ENCODE assay signal across 7 mouse cellular contexts in the genomic region with DNA sequence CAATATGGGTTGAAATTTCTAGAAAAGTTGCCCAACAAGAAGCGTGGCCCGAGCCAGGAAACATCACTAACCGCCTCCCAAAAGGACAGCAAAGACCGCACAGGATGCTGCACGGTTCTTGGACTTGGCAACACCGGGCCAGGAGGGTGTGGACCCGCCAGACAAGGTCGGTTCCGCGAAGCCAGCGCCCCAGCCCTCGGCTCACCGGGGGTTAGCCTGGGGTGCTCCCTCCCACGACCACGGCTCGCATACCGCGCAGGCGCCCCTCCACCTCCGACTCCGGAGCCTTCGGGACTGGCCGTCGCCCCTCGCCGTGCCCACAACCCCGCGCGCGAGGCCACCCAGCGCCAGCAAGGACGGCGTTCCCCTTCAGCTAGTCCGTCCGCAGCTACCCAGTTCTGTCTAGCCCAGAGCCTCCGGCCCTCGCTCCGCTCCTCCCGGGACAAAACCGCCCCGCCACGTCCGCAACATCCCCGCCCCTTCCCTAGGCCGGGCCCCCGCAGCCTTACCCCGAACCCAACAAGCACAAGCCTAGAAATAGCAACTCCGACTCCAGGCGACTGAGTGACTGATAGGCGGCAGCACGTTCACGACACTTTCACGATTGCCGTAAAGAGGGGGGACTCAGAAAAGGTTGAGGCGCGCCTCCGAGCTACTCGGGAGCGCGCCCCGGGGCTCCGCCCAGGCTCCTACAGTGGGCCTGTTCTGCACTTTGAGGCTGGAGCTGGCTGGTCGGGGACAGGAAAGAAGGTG. TPM values are rescaled to one million over a fixed set of nuclear protein-coding genes. Genes with fewer than 3 reads are reported as not detected.
A peak's percentile ranks its signal among the peaks of the same experiment; 100 is the strongest.
DNase-seq lines count a peak whose midpoint lies in the region; ATAC-seq lines count a peak whose summit lies in the region.

Gene Dram2, plus strand, starts transcription at position 628 of the 753 bp plus-strand sequence.
Gene Cept1, minus strand, starts transcription at position 632 of the 753 bp plus-strand sequence.

- peak within 1 kb of the TSS; percentile 62 for H3K4me3 ChIP-seq in embryonic facial prominence, embryonic 11.5 days (ENCODE audit: low read depth, low read length)
- H3K4me3 ChIP-seq in limb, embryonic 10.5 days = peak within 1 kb of the TSS; percentile 78
- peak within 1 kb of the TSS; percentile 79 for H3K4me3 ChIP-seq in midbrain, embryonic 13.5 days (replicated peaks)

- peak within 1 kb of the TSS; percentile 91 for H3K27ac ChIP-seq in embryonic facial prominence, embryonic 11.5 days (replicated peaks; ENCODE audit: low read depth, low read length)
- H3K27ac ChIP-seq in limb, embryonic 10.5 days = peak within 1 kb of the TSS; percentile 96
- H3K27ac ChIP-seq in midbrain, embryonic 13.5 days = peak within 1 kb of the TSS; percentile 92

- DNase-seq in adrenal gland, postnatal 14 days = peak; percentile 95
- DNase-seq in embryonic facial prominence, embryonic 11.5 days (ENCODE audit: low spot score) = peak; percentile 97
- peak; percentile 96 for DNase-seq in kidney, adult 11 months
- DNase-seq in limb, embryonic 10.5 days (ENCODE audit: low spot score) = peak; percentile 91
- peak; percentile 85 for DNase-seq in spleen, adult 12 weeks (ENCODE audit: low spot score)

- no peaks in the 10 kb centered on the region for H3K9me3 ChIP-seq in embryonic facial prominence, embryonic 11.5 days (replicated peaks; ENCODE audit: control insufficient read depth, low read length)
- H3K9me3 ChIP-seq in limb, embryonic 10.5 days (replicated peaks) = no peaks in the 10 kb centered on the region
- H3K9me3 ChIP-seq in midbrain, embryonic 13.5 days = no peaks in the 10 kb centered on the region

- no peaks in the 10 kb centered on the region for H3K4me1 ChIP-seq in embryonic facial prominence, embryonic 11.5 days (ENCODE audit: control insufficient read depth, insufficient read depth, low read length)
- H3K4me1 ChIP-seq in limb, embryonic 10.5 days = peaks cover 11% of the 10 kb centered on the region; the same call in 1 of the 2 replicates
- peaks cover 32% of the 10 kb centered on the region for H3K4me1 ChIP-seq in midbrain, embryonic 13.5 days (replicated peaks)

- WGBS in embryonic facial prominence, embryonic 11.5 days = under 1% methylated on average over 61 of the region's 63 CpGs
- under 1% methylated on average over 63 of the region's 63 CpGs for WGBS in limb, embryonic 10.5 days
- WGBS in midbrain, embryonic 13.5 days = under 1% methylated on average over 63 of the region's 63 CpGs

- peak within 1 kb of the TSS; percentile 57 for H3K4me2 ChIP-seq in embryonic facial prominence, embryonic 11.5 days (ENCODE audit: low read depth, low read length)
- H3K4me2 ChIP-seq in midbrain, embryonic 13.5 days (replicated peaks) = peak within 1 kb of the TSS; percentile 71

- H3K36me3 ChIP-seq in embryonic facial prominence, embryonic 11.5 days (replicated peaks; ENCODE audit: control insufficient read depth, insufficient read depth, low read depth, low read length) = no peaks in the 10 kb centered on the region
- H3K36me3 ChIP-seq in limb, embryonic 10.5 days = no peaks in the 10 kb centered on the region
- 0 out of 2 replicates have a peak, but pooled peaks cover under 1% of the 10 kb centered on the region for H3K36me3 ChIP-seq in midbrain, embryonic 13.5 days

- peak; percentile 98 for ATAC-seq in embryonic facial prominence, embryonic 11.5 days (replicated peaks; ENCODE audit: insufficient number of reproducible peaks, low FRiP score, low TSS enrichment, low read depth)
- peak; percentile 90 for ATAC-seq in granulocyte monocyte progenitor cell, adult 5-6 weeks (replicated peaks; ENCODE audit: poor library complexity, severe bottlenecking)
- peak; percentile 98 for ATAC-seq in midbrain, embryonic 13.5 days

- H3K9ac ChIP-seq in embryonic facial prominence, embryonic 11.5 days (replicated peaks; ENCODE audit: low read length) = peak within 1 kb of the TSS; percentile 83
- peak within 1 kb of the TSS; percentile 91 for H3K9ac ChIP-seq in midbrain, embryonic 13.5 days (replicated peaks)

- no peaks in the 10 kb centered on the region for H3K27me3 ChIP-seq in embryonic facial prominence, embryonic 11.5 days (ENCODE audit: control insufficient read depth, insufficient read depth, low read length)
- H3K27me3 ChIP-seq in limb, embryonic 10.5 days (ENCODE audit: low read depth, poor library complexity, severe bottlenecking) = no peaks in the 10 kb centered on the region
- H3K27me3 ChIP-seq in midbrain, embryonic 13.5 days = no peaks in the 10 kb centered on the region

RNA-seq across cellular contexts. Expression of gene Dram2, which starts in this region (rescaled TPM):
- total RNA-seq in adrenal gland, postnatal 14 days (2021) = 81.6 and 88.9 TPM in 2 replicates
- polyA plus RNA-seq in embryonic facial prominence, embryonic 11.5 days (2014; fragmentation: Nextera tagmentation; extraction: Ambion mirVana) = 40.3 and 44.9 TPM in 2 replicates
- 11.1 and 32.5 TPM in 2 replicates for total RNA-seq in granulocyte monocyte progenitor cell, adult 5-6 weeks (2014; fragmentation: Nextera tagmentation)
- 13.2 and 26.4 TPM in 2 replicates for total RNA-seq in granulocyte monocyte progenitor cell, adult 5-6 weeks (2017)
- 28.1 and 28.3 TPM in 2 replicates for polyA plus RNA-seq in limb, embryonic 10.5 days (2016; fragmentation: Nextera tagmentation; extraction: Ambion mirVana)
- 56.2 and 58.5 TPM in 2 replicates for polyA plus RNA-seq in midbrain, embryonic 13.5 days (2015; fragmentation: Nextera tagmentation; extraction: Ambion mirVana)

RNA-seq across cellular contexts. Expression of gene Cept1, which starts in this region (rescaled TPM):
- 37.8 and 41.3 TPM in 2 replicates for total RNA-seq in adrenal gland, postnatal 14 days (2021)
- polyA plus RNA-seq in embryonic facial prominence, embryonic 11.5 days (2014; fragmentation: Nextera tagmentation; extraction: Ambion mirVana) = 48.3 and 57.4 TPM in 2 replicates
- total RNA-seq in granulocyte monocyte progenitor cell, adult 5-6 weeks (2014; fragmentation: Nextera tagmentation) = 33.0 and 34.0 TPM in 2 replicates
- total RNA-seq in granulocyte monocyte progenitor cell, adult 5-6 weeks (2017) = 84.5 and 103 TPM in 2 replicates
- 38.9 and 46.4 TPM in 2 replicates for polyA plus RNA-seq in limb, embryonic 10.5 days (2016; fragmentation: Nextera tagmentation; extraction: Ambion mirVana)
- polyA plus RNA-seq in midbrain, embryonic 13.5 days (2015; fragmentation: Nextera tagmentation; extraction: Ambion mirVana) = 38.0 and 39.3 TPM in 2 replicates

Comparison
In these comparisons a context has a peak if more than half of its experiments do, and no peak if none do; other contexts are left out.
1. Peak in every context shown above with its lines: DNase-seq, ATAC-seq, H3K4me3 ChIP-seq and H3K27ac ChIP-seq.